Mouse (Mus musculus): Measurements from ENCODE around the gene Dnah7a.
"Not testable (repeated sequence)": the region's sequence is repeated elsewhere in the genome, so short reads cannot be mapped to it uniquely, and the experiment has no call there.

Gene Dnah7a

DNA sequence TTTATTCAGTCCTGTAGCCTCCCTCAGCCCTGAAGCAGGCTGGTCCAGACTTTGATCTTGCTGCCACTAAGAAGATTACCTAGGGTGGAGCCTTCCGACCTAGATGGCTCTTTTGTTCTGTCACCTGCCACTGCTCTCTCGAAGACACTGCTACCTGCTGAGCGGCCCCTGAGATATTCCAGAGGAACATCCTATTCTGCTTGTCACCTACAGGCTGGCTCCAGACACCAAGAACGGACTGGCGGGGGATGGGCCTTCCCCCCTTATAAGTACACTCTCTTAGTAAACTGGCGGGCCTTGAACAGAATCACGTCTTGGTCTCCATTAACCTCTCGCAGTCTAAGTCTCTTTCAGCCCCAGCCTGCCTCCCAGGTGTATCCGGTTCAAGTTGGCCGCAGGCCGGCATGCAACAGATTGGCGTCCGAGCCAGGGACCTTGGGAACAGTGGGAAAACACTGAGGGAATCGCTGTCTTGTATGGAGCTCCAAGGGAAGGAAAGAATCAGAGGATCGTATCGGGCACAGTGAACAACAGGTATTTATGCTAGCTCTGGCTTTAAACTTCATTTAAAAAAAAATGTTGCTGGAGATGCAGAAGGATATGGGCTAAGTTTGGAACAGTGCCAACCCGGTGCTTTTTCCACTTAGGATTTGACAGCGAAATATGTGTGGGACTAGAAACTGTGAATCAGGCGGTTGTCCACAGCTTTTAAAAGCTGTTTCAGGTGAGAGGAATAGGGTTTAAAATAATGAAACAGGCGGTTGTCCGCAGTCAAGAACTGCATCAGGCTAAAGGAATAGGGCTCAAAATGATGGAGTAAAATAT, 312.4 kb downstream of the Dnah7a start:
- in situ Hi-C loops (cut with MboI, MseI): not testable (repeated sequence)

DNA sequence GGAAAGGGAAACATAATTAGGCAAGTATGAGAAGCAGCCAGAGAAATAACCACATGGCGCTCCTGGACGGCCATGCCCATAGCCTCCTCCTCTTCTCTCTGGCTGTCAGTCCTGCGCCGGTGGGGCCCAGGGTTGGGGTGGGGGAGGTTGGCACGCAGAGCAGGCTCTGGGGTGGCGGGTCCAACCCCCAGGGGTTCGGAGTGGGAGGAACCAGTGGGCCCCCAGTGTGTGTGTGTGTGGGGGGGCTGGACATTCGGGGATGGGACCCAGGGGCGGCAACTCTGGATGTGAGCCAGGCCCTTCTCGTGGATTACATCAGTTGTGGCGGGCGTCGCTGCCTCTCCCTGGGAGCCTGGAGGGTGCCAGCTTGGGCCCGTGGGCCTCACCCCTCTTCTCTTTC, 317.8 kb downstream of the Dnah7a start:
- in situ Hi-C loops (cut with MboI, MseI): no loop called here

DNA sequence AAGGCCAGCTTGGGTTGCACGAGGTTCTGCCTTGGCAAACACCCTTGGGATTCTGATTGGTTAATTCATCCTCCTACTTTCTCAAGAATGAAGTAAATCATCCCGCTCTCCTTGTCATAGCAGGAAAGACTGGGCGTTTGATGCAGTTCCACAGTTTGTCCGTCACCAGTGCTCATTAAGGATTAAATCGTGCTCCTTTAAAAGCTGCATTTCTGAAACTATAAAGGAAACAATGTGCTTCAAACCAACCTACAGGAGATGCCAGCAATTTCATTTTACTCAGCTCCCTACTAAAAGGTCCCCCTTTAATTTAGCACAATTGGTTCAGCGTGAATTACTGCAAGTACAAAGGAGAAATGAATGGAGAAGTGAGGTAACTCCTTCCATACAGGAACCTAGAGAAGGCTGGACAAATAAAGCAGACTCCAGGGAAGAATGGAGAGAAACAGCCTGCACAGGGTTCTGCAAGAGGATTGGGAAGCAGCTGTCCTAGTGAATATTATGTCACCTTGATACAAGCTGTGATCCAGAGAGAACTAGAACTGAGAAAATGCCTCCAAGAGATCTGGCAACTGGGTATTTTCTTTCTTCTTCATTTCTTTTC, 322.4 kb downstream of the Dnah7a start:
- in situ Hi-C loops (cut with MboI, MseI): no loop called here

DNA sequence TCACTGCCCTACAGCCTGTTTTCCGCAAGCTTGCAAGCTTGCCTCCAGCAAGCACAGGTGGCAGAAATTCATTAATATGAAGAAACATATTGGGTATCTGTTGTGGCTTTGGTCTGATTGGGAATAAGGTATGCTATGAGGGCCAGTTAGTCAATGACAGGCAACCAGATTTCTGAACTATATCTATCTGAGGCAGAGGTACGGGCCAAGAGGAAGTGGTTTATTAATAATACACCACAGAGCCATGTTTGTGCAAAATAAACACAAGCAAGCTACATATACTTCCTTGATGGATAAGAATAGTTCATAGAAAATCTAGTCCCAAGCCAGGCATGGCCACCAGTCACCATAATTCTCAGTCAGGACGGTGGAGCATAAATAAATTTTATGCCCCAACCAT, 328.9 kb downstream of the Dnah7a start:
- in situ Hi-C loops (cut with MboI, MseI): no loop called here

DNA sequence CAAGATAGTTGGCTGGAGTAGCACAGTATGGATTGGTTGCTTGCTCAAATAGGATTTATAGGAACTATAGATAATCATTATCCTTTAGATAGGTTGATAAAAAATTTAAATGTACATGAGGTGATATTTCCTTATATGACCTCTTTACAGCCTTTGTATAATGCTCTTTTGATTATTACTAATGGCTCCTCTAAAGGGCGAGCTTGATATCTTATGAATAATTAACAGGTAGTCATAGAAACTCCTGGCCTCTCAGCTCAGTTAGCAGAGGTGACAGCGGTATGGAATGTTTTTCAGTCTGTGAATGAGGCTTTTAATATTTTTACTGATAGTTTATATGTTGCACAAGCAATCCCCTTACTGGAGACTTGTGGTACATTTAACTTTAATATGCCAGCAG, 330.6 kb downstream of the Dnah7a start:
- in situ Hi-C loops (cut with MboI, MseI): not testable (repeated sequence)

DNA sequence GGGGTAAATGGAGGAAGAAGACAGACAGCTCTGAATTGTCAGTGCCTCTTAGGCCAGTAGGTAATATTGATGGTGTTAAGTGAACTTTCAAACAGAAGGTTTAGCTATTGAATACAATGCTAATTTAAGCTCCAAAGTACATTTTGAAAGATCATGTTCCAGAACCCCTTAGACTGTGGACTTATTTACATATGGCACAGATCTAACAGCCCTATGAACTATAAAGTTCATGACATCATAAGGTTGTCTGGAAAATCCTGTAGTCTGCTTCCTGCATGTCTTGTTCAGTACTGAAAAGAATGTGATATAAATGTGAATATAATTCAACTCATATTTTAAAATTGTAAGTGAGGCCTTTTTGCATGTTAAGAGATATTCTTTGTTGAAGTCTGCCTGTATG, 347.6 kb downstream of the Dnah7a start:
- in situ Hi-C loops (cut with MboI, MseI): no loop called here

DNA sequence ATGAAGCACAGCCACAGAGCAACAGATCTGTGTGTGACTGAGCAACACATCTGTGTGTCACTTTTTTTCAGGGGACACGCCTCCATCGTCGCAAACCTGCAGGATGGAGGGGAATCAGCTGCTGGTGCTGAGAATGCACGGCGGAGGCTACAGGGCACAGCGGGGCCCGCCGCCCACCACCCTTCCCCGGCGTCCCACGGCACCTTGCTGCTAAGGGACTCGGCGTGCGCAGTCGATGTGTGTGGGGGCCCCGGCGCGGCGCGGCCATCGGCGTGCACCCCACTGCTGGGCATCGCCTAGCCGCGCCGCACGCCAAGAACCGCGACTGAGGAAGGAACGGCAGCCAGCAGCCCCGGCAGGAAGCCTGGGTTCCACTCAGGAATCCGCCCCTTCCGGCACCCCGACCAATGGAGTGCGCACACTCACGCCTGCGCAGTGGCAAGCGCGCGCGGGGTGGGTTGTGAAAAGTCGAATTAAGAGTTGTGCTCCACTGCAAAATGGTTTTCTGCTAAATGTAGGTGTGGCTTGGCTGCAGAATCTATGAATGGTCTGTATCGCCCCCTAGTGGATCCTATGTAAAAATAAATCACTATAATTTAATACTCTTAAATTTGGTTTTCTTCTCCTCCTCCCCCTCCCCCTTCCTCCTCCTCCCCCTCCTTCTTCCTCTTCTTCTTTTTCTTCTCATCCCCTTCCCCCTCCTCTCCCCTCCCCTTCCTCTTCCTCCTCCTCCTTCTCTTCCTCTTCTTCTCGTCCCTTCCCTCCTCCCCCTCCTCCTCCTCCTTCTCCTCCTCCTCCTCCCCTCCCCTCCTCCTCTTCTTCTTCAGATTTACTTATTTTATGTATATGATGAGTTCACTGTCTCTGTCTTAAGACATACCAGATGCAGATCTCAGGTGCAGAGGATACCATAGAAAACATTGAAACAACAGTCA, 354.0 kb downstream of the Dnah7a start, which contains the start of the genes Asdurf, Gm28551 and Asnsd1:
Gene Asdurf, minus strand, starts transcription at position 293 of the 935 bp plus-strand sequence.
Gene Gm28551, minus strand, starts transcription at position 341 of the 935 bp plus-strand sequence.
Gene Asnsd1, minus strand, starts transcription at position 426 of the 935 bp plus-strand sequence.
- in situ Hi-C loops (cut with MboI, MseI): no loop called here
